Mouse (Mus musculus): ENCODE measurements at regions not wholly inside any gene's neighbourhood (a gene's known extent, or its start where the extent isn't known, plus 50 kb on each side); places are given as distances from the start of the nearest gene placed in this dataset.

- no peaks in the 10 kb centered on the region for H3K27me3 ChIP-seq (ENCODE audit: control insufficient read depth, insufficient read depth, low read length)
- ATAC-seq (ENCODE audit: low FRiP score) (no peak), DNase-seq (ENCODE audit: low spot score, missing footprints) (peak; percentile 49)
- WGBS, result 89% methylated on average over 7 of the region's 7 CpGs
- H3K9ac ChIP-seq (ENCODE audit: low read length), result no peak overlapping the region
- H3K4me3 ChIP-seq (ENCODE audit: low read depth, low read length), result no peak overlapping the region
- H3K9me3 ChIP-seq (ENCODE audit: control insufficient read depth, low read length), result no peaks in the 10 kb centered on the region
- peaks cover 3% of the 10 kb centered on the region; the same call in 1 of the 2 replicates for H3K4me1 ChIP-seq (ENCODE audit: control insufficient read depth, insufficient read depth, low read length)
- H3K4me2 ChIP-seq, result no peak overlapping the region
- no peaks in the 10 kb centered on the region for H3K36me3 ChIP-seq (ENCODE audit: control insufficient read depth, insufficient read depth, low read length)
- H3K27ac ChIP-seq (ENCODE audit: low read depth, low read length), result no peak overlapping the region
These were observed 78.1 kb upstream of the Foxo1 start for GRCm38 (mm10) chr3:52190021-52190420.

GRCm38 (mm10) chr3:52193026-52193425, 75.1 kb upstream of the Foxo1 start:
- DNase-seq (ENCODE audit: low spot score, missing footprints) (peak; percentile 54), ATAC-seq (ENCODE audit: low FRiP score) (no peak)
- Histone ChIP-seq H3K9me3 (ENCODE audit: control insufficient read depth, low read length) (no peaks in the 10 kb centered on the region), H3K4me2 (no peak overlapping the region), H3K27ac (ENCODE audit: low read depth, low read length) (no peak overlapping the region), H3K4me1 (ENCODE audit: control insufficient read depth, insufficient read depth, low read length) (0 out of 2 replicates have a peak, but pooled peaks cover 7% of the 10 kb centered on the region), H3K27me3 (ENCODE audit: control insufficient read depth, insufficient read depth, low read length) (no peaks in the 10 kb centered on the region), H3K36me3 (ENCODE audit: control insufficient read depth, insufficient read depth, low read length) (no peaks in the 10 kb centered on the region), H3K4me3 (ENCODE audit: low read depth, low read length) (no peak overlapping the region), H3K9ac (ENCODE audit: low read length) (no peak overlapping the region)
- WGBS, result 81% methylated on average over 7 of the region's 7 CpGs

GRCm38 (mm10) chr3:52194216-52194615, 73.9 kb upstream of the Foxo1 start:
- H3K4me1 ChIP-seq (ENCODE audit: control insufficient read depth, insufficient read depth, low read length), result 0 out of 2 replicates have a peak, but pooled peaks cover 7% of the 10 kb centered on the region
- H3K4me3 ChIP-seq (ENCODE audit: low read depth, low read length), result no peak overlapping the region
- no peak overlapping the region for H3K27ac ChIP-seq (ENCODE audit: low read depth, low read length)
- ATAC-seq (ENCODE audit: low FRiP score), result no peak
- no peaks in the 10 kb centered on the region for H3K36me3 ChIP-seq (ENCODE audit: control insufficient read depth, insufficient read depth, low read length)
- H3K4me2 ChIP-seq, result no peak overlapping the region
- WGBS, result 85% methylated on average over 10 of the region's 10 CpGs
- H3K27me3 ChIP-seq (ENCODE audit: control insufficient read depth, insufficient read depth, low read length), result no peaks in the 10 kb centered on the region
- DNase-seq (ENCODE audit: low spot score, missing footprints), result peak; percentile 65
- no peak overlapping the region for H3K9ac ChIP-seq (ENCODE audit: low read length)
- no peaks in the 10 kb centered on the region for H3K9me3 ChIP-seq (ENCODE audit: control insufficient read depth, low read length)

GRCm38 (mm10) chr3:52195486-52195885, 72.7 kb upstream of the Foxo1 start:
- DNase-seq (ENCODE audit: low spot score, missing footprints) (peak; percentile 89), ATAC-seq (ENCODE audit: low FRiP score) (no peak)
- H3K27ac ChIP-seq (ENCODE audit: low read depth, low read length), result no peak overlapping the region
- H3K36me3 ChIP-seq (ENCODE audit: control insufficient read depth, insufficient read depth, low read length), result no peaks in the 10 kb centered on the region
- 75% methylated on average over 3 of the region's 3 CpGs for WGBS
- 0 out of 2 replicates have a peak, but pooled peaks cover 7% of the 10 kb centered on the region for H3K4me1 ChIP-seq (ENCODE audit: control insufficient read depth, insufficient read depth, low read length)
- no peak overlapping the region; the same call in 1 of the 2 replicates for H3K4me3 ChIP-seq (ENCODE audit: low read depth, low read length)
- H3K4me2 ChIP-seq, result peak overlapping the region; percentile 77
- peak overlapping the region; percentile 91 for H3K9ac ChIP-seq (ENCODE audit: low read length)
- no peaks in the 10 kb centered on the region for H3K27me3 ChIP-seq (ENCODE audit: control insufficient read depth, insufficient read depth, low read length)
- no peaks in the 10 kb centered on the region for H3K9me3 ChIP-seq (ENCODE audit: control insufficient read depth, low read length)

GRCm38 (mm10) chr3:52196047-52196935, 71.8 kb upstream of the Foxo1 start:
- H3K9me3 ChIP-seq (ENCODE audit: control insufficient read depth, low read length), result no peaks in the 10 kb centered on the region
- 0 out of 2 replicates have a peak, but pooled peaks cover 7% of the 10 kb centered on the region for H3K4me1 ChIP-seq (ENCODE audit: control insufficient read depth, insufficient read depth, low read length)
- H3K9ac ChIP-seq (ENCODE audit: low read length), result peak overlapping the region; percentile 91
- DNase-seq (ENCODE audit: low spot score, missing footprints) (peak; percentile 96), ATAC-seq (ENCODE audit: low FRiP score) (peak; percentile 91)
- H3K36me3 ChIP-seq (ENCODE audit: control insufficient read depth, insufficient read depth, low read length), result no peaks in the 10 kb centered on the region
- 5% methylated on average over 34 of the region's 39 CpGs for WGBS
- peak overlapping the region; percentile 35 for H3K4me3 ChIP-seq (ENCODE audit: low read depth, low read length)
- H3K4me2 ChIP-seq, result peak overlapping the region; percentile 77
- H3K27me3 ChIP-seq (ENCODE audit: control insufficient read depth, insufficient read depth, low read length), result no peaks in the 10 kb centered on the region
- no peak overlapping the region; the same call in 1 of the 2 replicates for H3K27ac ChIP-seq (ENCODE audit: low read depth, low read length)

GRCm38 (mm10) chr3:52196936-52197246, 71.2 kb upstream of the Foxo1 start:
- Histone ChIP-seq H3K4me2 (peak overlapping the region; percentile 77), H3K27ac (ENCODE audit: low read depth, low read length) (no peak overlapping the region), H3K9me3 (ENCODE audit: control insufficient read depth, low read length) (no peaks in the 10 kb centered on the region), H3K27me3 (ENCODE audit: control insufficient read depth, insufficient read depth, low read length) (no peaks in the 10 kb centered on the region), H3K4me3 (ENCODE audit: low read depth, low read length) (no peak overlapping the region), H3K4me1 (ENCODE audit: control insufficient read depth, insufficient read depth, low read length) (0 out of 2 replicates have a peak, but pooled peaks cover 7% of the 10 kb centered on the region), H3K9ac (ENCODE audit: low read length) (peak overlapping the region; percentile 91), H3K36me3 (ENCODE audit: control insufficient read depth, insufficient read depth, low read length) (no peaks in the 10 kb centered on the region)
- no peak for ATAC-seq (ENCODE audit: low FRiP score)
- peak; percentile 90 for DNase-seq (ENCODE audit: low spot score, missing footprints)
- WGBS, result 69% methylated on average over 2 of the region's 2 CpGs

GRCm38 (mm10) chr3:52197982-52198750, 70.0 kb upstream of the Foxo1 start:
- Histone ChIP-seq H3K36me3 (ENCODE audit: control insufficient read depth, insufficient read depth, low read length) (no peaks in the 10 kb centered on the region), H3K9ac (ENCODE audit: low read length) (no peak overlapping the region), H3K4me1 (ENCODE audit: control insufficient read depth, insufficient read depth, low read length) (0 out of 2 replicates have a peak, but pooled peaks cover 7% of the 10 kb centered on the region), H3K4me2 (no peak overlapping the region), H3K9me3 (ENCODE audit: control insufficient read depth, low read length) (no peaks in the 10 kb centered on the region), H3K4me3 (ENCODE audit: low read depth, low read length) (no peak overlapping the region), H3K27me3 (ENCODE audit: control insufficient read depth, insufficient read depth, low read length) (no peaks in the 10 kb centered on the region), H3K27ac (ENCODE audit: low read depth, low read length) (no peak overlapping the region)
- DNase-seq (ENCODE audit: low spot score, missing footprints), result no peak
- 79% methylated on average over 23 of the region's 23 CpGs for WGBS
- ATAC-seq (ENCODE audit: low FRiP score), result no peak

GRCm38 (mm10) chr3:52198751-52199738, 69.1 kb upstream of the Foxo1 start:
- WGBS, result 81% methylated on average over 17 of the region's 17 CpGs

More at GRCm38 (mm10) chr3:52198751-52199738, 69.1 kb upstream of the Foxo1 start:
- Histone ChIP-seq H3K27me3 (ENCODE audit: control insufficient read depth, insufficient read depth, low read length) (no peaks in the 10 kb centered on the region), H3K27ac (ENCODE audit: low read depth, low read length) (no peak overlapping the region), H3K4me3 (ENCODE audit: low read depth, low read length) (no peak overlapping the region), H3K4me1 (ENCODE audit: control insufficient read depth, insufficient read depth, low read length) (0 out of 2 replicates have a peak, but pooled peaks cover 7% of the 10 kb centered on the region), H3K4me2 (no peak overlapping the region), H3K9ac (ENCODE audit: low read length) (no peak overlapping the region), H3K36me3 (ENCODE audit: control insufficient read depth, insufficient read depth, low read length) (no peaks in the 10 kb centered on the region), H3K9me3 (ENCODE audit: control insufficient read depth, low read length) (no peaks in the 10 kb centered on the region)
- peak; percentile 67 for DNase-seq (ENCODE audit: low spot score, missing footprints)
- no peak for ATAC-seq (ENCODE audit: low FRiP score)

Measured in midbrain, embryonic 11.5 days (tissue).